Mouse (Mus musculus) lung, adult 2 months (tissue): ENCODE data around the gene Ppp6r1.

ENCODE experiments used
- CTCF ChIP-seq: fragments of 200-500 bp; IDR thresholded peaks from 2 replicates; pipeline ENCODE4 v1.5.1; 2011; ENCODE audit warnings: mild to moderate bottlenecking, low read length, control low read depth; ENCODE audit not compliant: insufficient read depth
- POLR2A ChIP-seq: fragments of 200-500 bp; IDR thresholded peaks from 2 replicates; pipeline ENCODE4 v1.6.1; 2011; ENCODE audit warnings: low read depth, mild to moderate bottlenecking, control low read depth, low read length, borderline replicate concordance; ENCODE audit errors: extremely low read depth

DNA sequence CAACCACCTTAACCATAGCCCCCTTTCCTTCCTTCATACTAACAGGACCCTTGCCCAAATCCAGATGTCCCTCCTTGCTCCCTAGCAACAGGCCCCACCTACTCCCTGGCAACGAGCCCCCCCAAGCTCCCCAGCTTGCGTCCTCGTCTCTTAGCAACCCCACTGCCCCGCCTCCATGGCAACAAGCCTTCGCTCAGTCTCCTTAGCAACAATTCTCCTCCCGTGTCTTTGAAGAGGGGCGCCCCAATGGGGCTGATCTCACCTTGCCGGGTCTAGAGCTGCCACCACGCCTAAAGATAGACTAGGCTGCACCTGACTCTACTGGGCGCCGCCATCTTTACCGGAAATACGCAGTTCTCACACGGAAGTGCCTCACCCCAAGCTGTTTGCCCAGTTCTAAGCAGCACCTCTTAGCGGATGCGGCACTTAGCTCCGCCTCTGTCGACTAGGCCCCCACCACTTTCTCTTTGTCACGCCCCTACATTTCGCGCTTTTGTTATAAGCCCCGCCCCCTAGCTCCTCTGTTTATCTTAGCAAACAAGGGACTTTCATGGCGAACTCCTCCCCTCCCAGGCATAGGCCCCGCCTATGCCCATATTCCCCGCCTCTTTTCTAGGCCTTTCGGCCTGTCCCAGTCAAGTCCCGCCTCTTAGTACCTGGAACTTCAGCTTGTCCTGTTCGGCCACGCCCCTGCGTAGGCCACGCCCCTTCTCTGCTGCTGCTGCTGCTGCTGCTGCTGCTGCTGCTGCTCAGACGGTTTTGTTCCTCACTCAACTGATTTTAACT is 26.0 kb upstream of the Ppp6r1 start, which contains the start of gene Hspbp1:
- TF ChIP-seq POLR2A (peak; percentile 48; the same call in 1 of the 2 replicates), CTCF (no peak)
